Mouse (Mus musculus) neutrophil, adult 5-6 weeks (primary cell): ENCODE data around the gene 1110065P20Rik. TPM values are rescaled to one million over a fixed set of nuclear protein-coding genes. Genes with fewer than 3 reads are reported as not detected.

Experiments
- ATAC-seq: fragments of 151-379, 151-347 bp; 2 replicates; pipeline ENCODE4 v1.8.0; 2017; ENCODE audit warnings: mild to moderate bottlenecking, moderate TSS enrichment; ENCODE audit not compliant: insufficient number of reproducible peaks, poor library complexity, low FRiP score, severe bottlenecking; ENCODE audit errors: extremely low read depth
- total RNA-seq: library from RNA; stranded (forward); fragments of 200-1000 nt; gene quantifications from 2 replicates; pipeline ENCODE4 v1.2.3, GENCODE M21; 2017

1110065P20Rik gene
- total RNA-seq, 1 experiment from 2014 or later: 7.2 TPM

DNA sequence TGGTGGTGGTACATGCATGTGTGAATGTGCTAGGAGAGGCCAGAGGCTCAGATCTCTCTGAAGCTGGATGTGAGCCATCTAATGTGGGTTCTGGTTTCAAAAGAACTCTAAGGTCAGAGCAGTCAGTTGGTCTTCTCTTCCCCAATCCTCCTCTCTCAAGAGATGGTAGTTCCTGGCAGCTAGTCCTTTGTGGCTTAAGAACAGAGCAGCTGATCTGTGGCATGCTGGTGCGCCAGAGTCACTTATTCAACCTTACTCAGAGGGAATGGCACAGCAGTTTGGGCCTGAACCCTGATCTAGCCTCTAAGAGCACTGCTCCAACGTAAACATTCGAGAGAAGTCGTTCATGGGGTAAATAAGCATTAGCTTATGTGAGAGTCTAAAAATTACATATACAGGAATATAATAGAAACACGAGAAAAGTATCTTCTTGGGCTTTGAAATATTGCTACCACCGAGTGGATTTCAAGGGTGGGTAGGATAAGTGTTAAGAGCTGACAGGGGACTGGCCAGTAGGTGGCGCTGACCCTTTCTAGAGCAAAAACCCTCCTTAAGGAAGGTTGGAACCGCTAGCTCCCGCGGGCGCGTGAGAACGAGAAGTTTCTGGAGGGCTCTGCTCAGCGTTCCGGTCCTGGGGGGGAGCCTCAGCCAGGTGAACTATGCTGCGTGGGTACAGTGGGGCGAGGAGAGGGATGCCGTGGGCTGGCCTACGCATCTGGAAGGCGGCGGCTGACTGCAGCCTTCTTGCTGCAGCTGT is 49.3 kb downstream of the 1110065P20Rik start, which contains the start of gene Mtf1:
TSS of gene Mtf1 (plus strand) at position 553 of the 757 bp plus-strand sequence.
- peak; percentile 62 for ATAC-seq

Other genes starting within 250 kb of the 1110065P20Rik start
- gene 3100002H09Rik, start 240.4 kb downstream of the 1110065P20Rik start, total RNA-seq: not detected in 2 replicates
- not detected in 2 replicates for gene Pou3f1, start 194.4 kb downstream of the 1110065P20Rik start, total RNA-seq
- gene Utp11, start 157.6 kb downstream of the 1110065P20Rik start, total RNA-seq: 35.6 and 46.1 TPM in 2 replicates
- gene Fhl3, start 150.5 kb downstream of the 1110065P20Rik start, total RNA-seq: 9.7 and 12.0 TPM in 2 replicates
- gene Sf3a3, start 136.4 kb downstream of the 1110065P20Rik start, total RNA-seq: 66.7 and 71.5 TPM in 2 replicates
- gene Inpp5b, start 109.3 kb downstream of the 1110065P20Rik start, total RNA-seq: 26.2 and 27.1 TPM in 2 replicates
- gene Mtf1, start 49.1 kb downstream of the 1110065P20Rik start, total RNA-seq: 20.4 and 22.7 TPM in 2 replicates
- gene Yrdc, start 517 bp downstream of the 1110065P20Rik start, total RNA-seq: 22.5 and 30.2 TPM in 2 replicates
- 0.49 TPM in 1 of 2 replicates, not detected in the other for gene Maneal, start 11.0 kb upstream of the 1110065P20Rik start, total RNA-seq
- not detected in 2 replicates for gene Epha10, start 29.7 kb upstream of the 1110065P20Rik start, total RNA-seq
- gene 9930104L06Rik, start 85.9 kb upstream of the 1110065P20Rik start, total RNA-seq: 22.2 and 25.4 TPM in 2 replicates
- gene Cdca8, start 88.1 kb upstream of the 1110065P20Rik start, total RNA-seq: 0.93 and 2.1 TPM in 2 replicates
- gene Rspo1, start 135.2 kb upstream of the 1110065P20Rik start, total RNA-seq: 0.37 and 1.3 TPM in 2 replicates
- gene Gnl2, start 165.4 kb upstream of the 1110065P20Rik start, total RNA-seq: 84.1 and 99.5 TPM in 2 replicates
- gene Dnali1, start 214.5 kb upstream of the 1110065P20Rik start, total RNA-seq: 0.23 and 0.49 TPM in 2 replicates
- 26.2 and 30.0 TPM in 2 replicates for gene Snip1, start 215.5 kb upstream of the 1110065P20Rik start, total RNA-seq
- 23.8 and 38.1 TPM in 2 replicates for gene Meaf6, start 233.9 kb upstream of the 1110065P20Rik start, total RNA-seq